Mouse (Mus musculus): ENCODE data around the gene Trip6.

DNA sequence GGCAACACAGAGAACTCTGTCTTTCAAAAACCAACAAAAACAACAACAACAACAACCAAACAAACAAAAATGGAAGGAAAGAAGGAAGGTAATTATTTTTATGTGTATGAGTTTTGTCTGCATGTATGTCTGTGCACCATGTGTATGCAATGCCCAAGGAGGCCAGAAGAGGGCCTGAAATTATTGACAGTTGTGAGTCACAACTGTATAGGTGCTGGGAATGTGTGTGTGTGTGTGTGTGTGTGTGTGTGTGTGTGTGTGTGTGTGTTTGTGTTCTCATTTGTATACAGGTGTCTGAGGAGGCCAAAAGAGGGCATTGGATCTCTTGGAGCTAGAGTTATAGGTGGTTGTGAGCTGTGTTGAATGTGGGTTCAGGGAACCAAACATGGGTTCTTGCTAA lies 29.7 kb upstream of the Trip6 start:
- TF ChIP-seq EP300 (IDR thresholded peaks at IDR 0.05; ENCODE audit: low read depth) (no peak), CTCF (IDR thresholded peaks at IDR 0.05; ENCODE audit: low read depth) (peak; percentile 33)
